Mouse (Mus musculus) adrenal gland, postnatal 36 days (tissue): ENCODE results near the gene Rac3. TPM values are rescaled to one million over a fixed set of nuclear protein-coding genes. Genes with fewer than 3 reads are reported as not detected.
A peak's percentile ranks its signal among the peaks of the same experiment; 100 is the strongest.
"Not testable (repeated sequence)": the region's sequence is repeated elsewhere in the genome, so short reads cannot be mapped to it uniquely, and the experiment has no call there.

Source experiments
- DNase-seq, 2 experiments: peaks; one replicate each; pipeline ENCODE4 v3.0.0; 2021; ENCODE audit warnings: mixed read lengths in 1 of 2
- total RNA-seq, 2 experiments: library from RNA; stranded (reverse); gene quantifications; 2 replicates each; pipeline ENCODE4 v1.2.3; 2021

Rac3 gene
- total RNA-seq, 2 experiments from 2014 or later: 8.2 to 17.0 TPM

- no peak for DNase-seq
Observed at GRCm38 (mm10) chr11:120727564-120727963, 6.3 kb downstream of the Rac3 start.

GRCm38 (mm10) chr11:120728530-120729240 is 7.4 kb downstream of the Rac3 start:
- no peak for DNase-seq

- DNase-seq: peak; percentile 59 to 67
Observed at GRCm38 (mm10) chr11:120729432-120730050, 8.3 kb downstream of the Rac3 start.

GRCm38 (mm10) chr11:120730331-120730870 is 9.1 kb downstream of the Rac3 start:
- DNase-seq: no peak

GRCm38 (mm10) chr11:120731395-120731794 is 10.1 kb downstream of the Rac3 start:
- DNase-seq: no peak

GRCm38 (mm10) chr11:120731858-120732680 is 10.8 kb downstream of the Rac3 start, which contains the start of gene Cbr2:
Gene Cbr2 (minus strand): TSS chr11:120732114.
- DNase-seq: no peak

- DNase-seq: peak; percentile 78 to 79
Observed at GRCm38 (mm10) chr11:120733521-120733920, 12.3 kb downstream of the Rac3 start.

- DNase-seq: no peak
Observed at GRCm38 (mm10) chr11:120736424-120736823, 15.2 kb downstream of the Rac3 start.

- peak; percentile 70 to 71 for DNase-seq
Observed at GRCm38 (mm10) chr11:120740981-120741380, 19.7 kb downstream of the Rac3 start.

GRCm38 (mm10) chr11:120744121-120744701 is 22.9 kb downstream of the Rac3 start:
- DNase-seq: no peak

GRCm38 (mm10) chr11:120747974-120748373 is 26.7 kb downstream of the Rac3 start:
- DNase-seq: no peak

- DNase-seq: peak; percentile 55 to 57
Observed at GRCm38 (mm10) chr11:120749430-120749829, 28.2 kb downstream of the Rac3 start.

GRCm38 (mm10) chr11:120751606-120752005 is 30.3 kb downstream of the Rac3 start:
- DNase-seq: no peak

- DNase-seq: no peak
Observed at GRCm38 (mm10) chr11:120760236-120760635, 39.0 kb downstream of the Rac3 start.

- DNase-seq: peak; percentile 27 to 39
Observed at GRCm38 (mm10) chr11:120761811-120762671, 40.8 kb downstream of the Rac3 start.

GRCm38 (mm10) chr11:120762672-120763041 is 41.4 kb downstream of the Rac3 start, which contains the start of gene Hmga1b:
Gene Hmga1b (plus strand): TSS chr11:120762794.
- DNase-seq: not testable (repeated sequence)

- not testable (repeated sequence) for DNase-seq
Observed at GRCm38 (mm10) chr11:120763121-120763999, 42.1 kb downstream of the Rac3 start.

GRCm38 (mm10) chr11:120767023-120767422 is 45.8 kb downstream of the Rac3 start:
- not testable (repeated sequence) for DNase-seq

- no peak for DNase-seq
Observed at GRCm38 (mm10) chr11:120768206-120768605, 46.9 kb downstream of the Rac3 start.

- no peak for DNase-seq
Observed at GRCm38 (mm10) chr11:120772749-120773148, 51.5 kb downstream of the Rac3 start.
